Mouse (Mus musculus) kidney, adult 9 months (tissue): ENCODE results near the gene Tmem208.
A peak's percentile ranks its signal among the peaks of the same experiment; 100 is the strongest.

Experiments
- DNase-seq: peaks from one replicate; pipeline ENCODE4 v3.0.0; 2022

Tmem208 gene

DNA sequence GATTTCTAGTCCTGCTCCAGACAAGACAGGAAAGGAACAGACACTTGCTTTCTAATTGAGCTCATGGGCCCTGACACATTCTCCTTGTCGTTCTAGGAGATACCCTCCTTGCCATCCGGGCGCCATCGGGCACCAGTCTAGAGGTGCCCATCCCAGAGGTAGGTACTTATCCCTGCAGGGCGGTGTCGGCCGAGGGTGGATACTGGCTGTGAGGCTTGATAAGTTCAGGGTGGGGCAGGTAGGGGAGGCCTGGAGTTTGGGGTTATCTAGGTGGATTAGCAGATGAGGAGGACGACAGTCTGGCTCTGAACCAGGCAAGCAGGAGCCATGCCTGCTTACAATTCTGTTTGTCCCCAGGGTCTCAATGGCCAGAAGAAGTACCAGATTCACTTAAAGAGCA lies 26.2 kb upstream of the Tmem208 start:
- DNase-seq = no peak

GRCm38 (mm10) chr8:105303396-105303795 lies 22.8 kb upstream of the Tmem208 start:
- no peak for DNase-seq

- no peak for DNase-seq
Observed at GRCm38 (mm10) chr8:105303874-105304273, 22.3 kb upstream of the Tmem208 start.

DNA sequence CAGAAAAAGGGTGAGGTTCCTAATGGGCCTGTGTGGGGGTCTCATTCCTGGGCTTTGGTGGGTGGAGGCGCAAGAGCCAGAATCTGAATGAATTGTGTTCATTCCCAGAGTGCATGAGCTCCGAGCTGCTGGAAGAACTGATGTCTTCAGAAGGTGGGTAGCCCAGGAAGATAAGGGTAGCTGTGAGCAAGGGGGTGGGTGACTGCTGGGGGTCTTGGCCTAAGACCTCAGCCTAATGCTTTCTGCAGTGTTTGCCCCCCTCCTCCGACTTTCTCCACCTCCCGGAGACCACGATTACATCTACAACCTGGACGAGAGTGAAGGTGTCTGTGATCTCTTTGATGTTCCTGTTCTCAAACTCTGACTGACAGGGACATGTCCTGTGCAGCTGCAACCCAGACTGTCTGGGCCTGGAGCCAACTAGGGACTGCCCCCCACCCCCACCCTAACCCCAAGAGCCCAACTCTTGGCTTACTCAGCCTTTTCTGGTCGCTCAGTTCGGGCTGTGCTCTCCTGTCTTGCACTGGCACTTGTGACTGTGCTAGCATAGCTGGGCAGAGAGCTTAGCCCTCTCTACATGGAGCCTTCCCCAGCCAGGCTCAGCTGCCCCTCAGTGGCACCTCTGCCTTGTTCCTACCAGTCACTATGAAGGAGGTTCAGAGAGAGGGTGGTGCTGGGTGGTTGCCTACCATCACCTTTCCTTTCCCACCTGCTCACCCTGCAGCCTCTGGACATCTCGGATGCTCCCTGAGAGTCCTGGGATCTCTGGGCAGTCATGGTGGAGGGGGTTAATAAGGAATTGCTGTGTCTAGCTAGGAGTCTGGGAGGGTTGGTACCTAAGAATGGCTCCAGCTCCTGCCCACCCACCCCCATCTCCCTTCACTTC lies 21.6 kb upstream of the Tmem208 start:
- no peak for DNase-seq

- DNase-seq = peak; percentile 94
Observed at GRCm38 (mm10) chr8:105305211-105306145, 20.7 kb upstream of the Tmem208 start, which contains the start of gene Elmo3. Elmo3 (plus strand) TSS chr8:105305601.

GRCm38 (mm10) chr8:105306146-105306691 lies 19.9 kb upstream of the Tmem208 start:
- DNase-seq = no peak

- no peak for DNase-seq
Observed at GRCm38 (mm10) chr8:105307670-105308069, 18.5 kb upstream of the Tmem208 start.

- no peak for DNase-seq
Observed at GRCm38 (mm10) chr8:105308428-105308827, 17.7 kb upstream of the Tmem208 start.

GRCm38 (mm10) chr8:105309142-105309847 lies 16.9 kb upstream of the Tmem208 start:
- no peak for DNase-seq

DNA sequence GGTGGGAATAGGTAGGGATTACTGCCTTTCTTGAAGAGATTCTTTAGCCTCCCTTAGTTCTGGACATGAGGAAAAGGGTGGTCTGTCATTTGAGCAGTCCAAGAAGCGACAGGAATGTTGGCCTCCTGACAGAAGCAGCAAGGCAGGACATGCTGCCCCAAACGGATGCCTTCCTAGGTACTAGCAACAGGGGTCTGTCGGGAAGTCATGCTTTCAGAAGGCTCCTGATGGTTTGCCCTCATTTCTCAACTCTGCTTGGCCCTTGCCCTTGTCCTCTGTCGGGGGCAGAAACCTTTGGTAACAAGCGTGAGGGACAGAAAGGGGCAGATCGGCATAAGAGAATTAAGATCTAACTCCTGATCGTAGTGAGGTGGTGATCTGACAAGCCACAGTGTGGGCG lies 16.0 kb upstream of the Tmem208 start:
- DNase-seq = no peak

- DNase-seq = no peak
Observed at GRCm38 (mm10) chr8:105311718-105312117, 14.4 kb upstream of the Tmem208 start.

DNA sequence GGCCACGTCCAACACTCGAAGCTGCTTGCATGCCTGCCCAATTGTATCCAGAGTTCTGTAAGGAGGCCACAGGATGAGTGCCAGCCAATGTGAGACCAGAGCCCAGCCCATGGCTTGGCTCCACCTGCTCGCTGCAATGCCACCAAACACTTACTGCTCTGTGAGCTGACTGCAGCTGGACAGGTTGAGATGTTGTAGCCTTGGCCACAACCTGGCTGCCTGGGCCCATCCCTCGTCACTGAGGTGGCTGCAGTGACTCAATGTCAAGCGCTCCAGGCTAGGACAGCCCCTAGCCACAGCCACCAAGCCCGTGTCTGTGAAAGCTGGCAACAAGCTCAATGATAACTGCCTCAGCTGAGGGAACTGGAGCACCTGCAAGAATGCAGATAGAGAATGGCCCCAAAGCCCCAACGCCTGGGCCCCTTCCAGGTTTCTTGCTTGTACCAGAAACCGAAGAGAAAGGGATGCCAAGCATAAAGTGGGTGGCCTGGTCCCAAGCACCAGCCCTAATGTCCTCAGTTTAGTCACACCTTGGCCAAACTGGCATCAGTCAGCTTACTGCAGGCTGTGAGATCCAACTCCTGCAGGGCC lies 13.2 kb upstream of the Tmem208 start:
- no peak for DNase-seq

GRCm38 (mm10) chr8:105313622-105314402 lies 12.3 kb upstream of the Tmem208 start:
- DNase-seq = no peak

- no peak for DNase-seq
Observed at GRCm38 (mm10) chr8:105315073-105315769, 10.9 kb upstream of the Tmem208 start.

- DNase-seq = no peak
Observed at GRCm38 (mm10) chr8:105317941-105318340, 8.2 kb upstream of the Tmem208 start.

DNA sequence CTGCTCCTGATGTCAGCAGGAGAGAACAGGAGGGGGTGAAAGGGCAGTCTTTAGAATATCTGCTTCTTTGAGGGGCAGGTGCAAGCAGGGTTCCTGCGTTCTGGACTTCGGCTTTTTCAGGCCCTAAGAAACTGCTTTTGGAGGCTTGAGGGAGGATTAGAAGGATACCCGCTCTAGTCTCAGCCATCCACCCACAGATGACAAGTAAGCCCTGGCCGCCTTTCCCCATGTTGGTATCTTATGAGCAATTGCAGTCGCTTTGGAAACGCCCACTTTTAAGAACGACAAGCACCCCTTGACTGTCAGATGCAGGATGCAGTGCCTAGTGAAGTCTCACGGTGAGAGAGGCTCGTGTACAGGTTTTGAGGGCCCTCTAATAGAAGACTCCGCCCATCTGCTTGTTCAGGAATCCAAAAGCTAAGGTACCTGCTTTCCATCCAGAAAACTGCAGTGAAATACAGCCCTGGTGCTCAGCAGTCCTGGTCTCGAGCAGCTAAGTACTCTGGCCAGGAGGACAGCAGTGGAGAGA lies 7.4 kb upstream of the Tmem208 start:
- no peak for DNase-seq

- no peak for DNase-seq
Observed at GRCm38 (mm10) chr8:105323183-105323582, 3.0 kb upstream of the Tmem208 start.

DNA sequence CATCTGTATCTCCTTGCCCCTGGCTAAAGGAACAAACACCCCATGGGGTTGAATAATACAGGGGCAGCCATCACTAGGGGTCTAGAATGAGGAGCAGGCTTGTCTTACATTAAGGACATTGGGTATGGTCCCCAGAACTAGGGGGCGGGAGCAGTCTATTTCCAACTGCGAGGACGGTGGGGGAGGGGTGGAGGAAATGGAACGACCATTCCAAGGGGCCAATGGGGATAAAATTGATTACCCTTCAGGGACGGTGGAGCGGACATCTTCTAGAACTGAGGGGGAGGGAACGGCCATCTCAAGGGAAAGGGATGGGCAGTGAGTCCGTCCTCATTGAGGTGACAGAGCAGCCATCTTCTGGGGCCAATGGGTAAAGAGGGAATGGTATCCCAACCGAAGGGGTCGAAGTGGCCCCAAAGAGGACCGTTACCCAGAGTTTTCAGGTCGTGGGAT lies 487 bp upstream of the Tmem208 start:
- no peak for DNase-seq

- DNase-seq = no peak
Observed at GRCm38 (mm10) chr8:105326968-105327367, 814 bp downstream of the Tmem208 start.

DNA sequence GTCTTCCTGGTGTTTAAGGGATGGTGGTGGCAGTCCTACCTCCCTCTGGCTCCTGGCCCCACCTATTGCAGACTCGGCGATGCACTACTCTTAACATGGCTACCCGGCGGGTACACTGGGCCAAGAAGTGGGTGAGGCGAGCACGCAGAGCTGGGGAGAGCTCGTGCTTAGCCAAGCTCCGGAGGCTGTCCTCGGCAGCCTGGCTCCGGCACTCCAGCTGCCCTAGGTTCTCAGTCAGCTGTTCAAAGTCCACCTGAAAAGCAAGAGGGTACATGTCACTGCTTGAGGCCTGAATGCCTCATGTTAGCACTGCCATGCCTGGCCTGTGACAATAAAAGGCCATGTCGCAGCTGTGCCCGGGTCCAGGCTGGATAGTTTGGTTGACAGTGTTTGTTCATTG lies 4.2 kb downstream of the Tmem208 start:
- no peak for DNase-seq
